Mouse (Mus musculus): ENCODE data around the gene Hdgfl2. TPM values are rescaled to one million over a fixed set of nuclear protein-coding genes. Genes with fewer than 3 reads are reported as not detected.
A peak's percentile ranks its signal among the peaks of the same experiment; 100 is the strongest.

The Hdgfl2 gene
- polyA plus RNA-seq, 2 experiments = 26.0 to 29.5 TPM

GRCm38 (mm10) chr17:56121826-56122225 lies 42.4 kb downstream of the Hdgfl2 start, which contains the start of gene Lrg1:
Gene Lrg1, minus strand, starts transcription at chr17:56122001.
- H3K27ac ChIP-seq = no peak within 1 kb of the TSS
- no peak for DNase-seq (ENCODE audit: low read depth in 3 of 3, low spot score in 3 of 3)

GRCm38 (mm10) chr17:56123161-56123560 lies 43.7 kb downstream of the Hdgfl2 start:
- Histone ChIP-seq H3K27me3 (ENCODE audit: control insufficient read depth, insufficient read depth, low read length) (peaks cover 40% of the 10 kb centered on the region), H3K4me1 (replicated peaks; ENCODE audit: control insufficient read depth in 2 of 2, insufficient read depth in 2 of 2, low read length in 1 of 2) (no peaks in the 10 kb centered on the region), H3K9me3 (ENCODE audit: control insufficient read depth, low read length) (peaks cover 4% of the 10 kb centered on the region; the same call in 1 of the 2 replicates), H3K4me2 (ENCODE audit: low read depth) (no peak overlapping the region), H3K4me3 (ENCODE audit: insufficient read depth in 1 of 2, low read depth in 2 of 2, low read length in 2 of 2) (no peak overlapping the region), H3K27ac (no peak overlapping the region), H3K36me3 (replicated peaks; ENCODE audit: control insufficient read depth, insufficient read depth, low read depth) (no peaks in the 10 kb centered on the region), H3K9ac (replicated peaks) (no peak overlapping the region)
- TF ChIP-seq EP300 (IDR thresholded peaks at IDR 0.05; ENCODE audit: low read depth) = no peak
- TF ChIP-seq CTCF (IDR thresholded peaks at IDR 0.05; ENCODE audit: low read depth) = no peak
- 78% methylated on average over 12 of the region's 12 CpGs for WGBS (ENCODE audit: insufficient replicate concordance)
- no peak for DNase-seq (ENCODE audit: low read depth in 3 of 3, low spot score in 3 of 3)
- ATAC-seq (ENCODE audit: insufficient read depth) = no peak

More at GRCm38 (mm10) chr17:56121826-56122225, 42.4 kb downstream of the Hdgfl2 start, which contains the start of gene Lrg1:
- WGBS (ENCODE audit: insufficient replicate concordance) = 28% methylated on average over 2 of the region's 2 CpGs
- Histone ChIP-seq H3K4me2 (ENCODE audit: low read depth) (no peak within 1 kb of the TSS), H3K4me3 (ENCODE audit: insufficient read depth in 1 of 2, low read depth in 2 of 2, low read length in 2 of 2) (no peak within 1 kb of the TSS), H3K9ac (replicated peaks) (no peak within 1 kb of the TSS), H3K36me3 (replicated peaks; ENCODE audit: control insufficient read depth, insufficient read depth, low read depth) (no peaks in the 10 kb centered on the region), H3K27me3 (ENCODE audit: control insufficient read depth, insufficient read depth, low read length) (peaks cover 40% of the 10 kb centered on the region), H3K9me3 (ENCODE audit: control insufficient read depth, low read length) (peaks cover 4% of the 10 kb centered on the region; the same call in 1 of the 2 replicates), H3K4me1 (replicated peaks; ENCODE audit: control insufficient read depth in 2 of 2, insufficient read depth in 2 of 2, low read length in 1 of 2) (no peaks in the 10 kb centered on the region)
- no peak for ATAC-seq (ENCODE audit: insufficient read depth)
- TF ChIP-seq EP300 (IDR thresholded peaks at IDR 0.05; ENCODE audit: low read depth) (no peak), CTCF (IDR thresholded peaks at IDR 0.05; ENCODE audit: low read depth) (no peak)

GRCm38 (mm10) chr17:56123681-56124340 lies 44.4 kb downstream of the Hdgfl2 start:
- Histone ChIP-seq H3K9me3 (ENCODE audit: control insufficient read depth, low read length) (peaks cover 4% of the 10 kb centered on the region; the same call in 1 of the 2 replicates), H3K27me3 (ENCODE audit: control insufficient read depth, insufficient read depth, low read length) (peaks cover 40% of the 10 kb centered on the region), H3K27ac (no peak overlapping the region), H3K4me2 (ENCODE audit: low read depth) (peak overlapping the region; percentile 51), H3K4me1 (replicated peaks; ENCODE audit: control insufficient read depth in 2 of 2, insufficient read depth in 2 of 2, low read length in 1 of 2) (no peaks in the 10 kb centered on the region), H3K4me3 (ENCODE audit: insufficient read depth in 1 of 2, low read depth in 2 of 2, low read length in 2 of 2) (no peak overlapping the region), H3K9ac (replicated peaks) (no peak overlapping the region), H3K36me3 (replicated peaks; ENCODE audit: control insufficient read depth, insufficient read depth, low read depth) (no peaks in the 10 kb centered on the region)
- 58% methylated on average over 59 of the region's 59 CpGs for WGBS (ENCODE audit: insufficient replicate concordance)
- ATAC-seq (ENCODE audit: insufficient read depth) (no peak), DNase-seq (ENCODE audit: low read depth in 3 of 3, low spot score in 3 of 3) (no peak)
- TF ChIP-seq EP300 (IDR thresholded peaks at IDR 0.05; ENCODE audit: low read depth) = no peak
- TF ChIP-seq CTCF (IDR thresholded peaks at IDR 0.05; ENCODE audit: low read depth) = no peak

- ATAC-seq (ENCODE audit: insufficient read depth) (no peak), DNase-seq (ENCODE audit: low read depth in 3 of 3, low spot score in 3 of 3) (peak in 1 of 3 experiments; percentile 31)
- Histone ChIP-seq H3K4me1 (replicated peaks; ENCODE audit: control insufficient read depth in 2 of 2, insufficient read depth in 2 of 2, low read length in 1 of 2) (no peaks in the 10 kb centered on the region), H3K4me2 (ENCODE audit: low read depth) (peak overlapping the region; percentile 51), H3K36me3 (replicated peaks; ENCODE audit: control insufficient read depth, insufficient read depth, low read depth) (no peaks in the 10 kb centered on the region), H3K9ac (replicated peaks) (no peak overlapping the region), H3K4me3 (ENCODE audit: insufficient read depth in 1 of 2, low read depth in 2 of 2, low read length in 2 of 2) (peak overlapping the region in 1 of 2 experiments; percentile 27; a peak in 2 of 4 replicates), H3K27ac (no peak overlapping the region), H3K9me3 (ENCODE audit: control insufficient read depth, low read length) (peaks cover 4% of the 10 kb centered on the region; the same call in 1 of the 2 replicates), H3K27me3 (ENCODE audit: control insufficient read depth, insufficient read depth, low read length) (peaks cover 32% of the 10 kb centered on the region)
- 38% methylated on average over 59 of the region's 59 CpGs for WGBS (ENCODE audit: insufficient replicate concordance)
- TF ChIP-seq CTCF (IDR thresholded peaks at IDR 0.05; ENCODE audit: low read depth) = peak; percentile 88
- no peak for TF ChIP-seq EP300 (IDR thresholded peaks at IDR 0.05; ENCODE audit: low read depth)
Measured at GRCm38 (mm10) chr17:56124377-56125275, 45.2 kb downstream of the Hdgfl2 start.

GRCm38 (mm10) chr17:56125276-56125630 lies 45.8 kb downstream of the Hdgfl2 start:
- Histone ChIP-seq H3K9me3 (ENCODE audit: control insufficient read depth, low read length) (peaks cover 4% of the 10 kb centered on the region; the same call in 1 of the 2 replicates), H3K36me3 (replicated peaks; ENCODE audit: control insufficient read depth, insufficient read depth, low read depth) (no peaks in the 10 kb centered on the region), H3K27me3 (ENCODE audit: control insufficient read depth, insufficient read depth, low read length) (peaks cover 25% of the 10 kb centered on the region), H3K27ac (no peak overlapping the region), H3K4me3 (ENCODE audit: insufficient read depth in 1 of 2, low read depth in 2 of 2, low read length in 2 of 2) (no peak overlapping the region), H3K4me2 (ENCODE audit: low read depth) (no peak overlapping the region), H3K4me1 (replicated peaks; ENCODE audit: control insufficient read depth in 2 of 2, insufficient read depth in 2 of 2, low read length in 1 of 2) (no peaks in the 10 kb centered on the region), H3K9ac (replicated peaks) (no peak overlapping the region)
- TF ChIP-seq CTCF (IDR thresholded peaks at IDR 0.05; ENCODE audit: low read depth) (no peak), EP300 (IDR thresholded peaks at IDR 0.05; ENCODE audit: low read depth) (no peak)
- ATAC-seq (ENCODE audit: insufficient read depth) (no peak), DNase-seq (ENCODE audit: low read depth in 3 of 3, low spot score in 3 of 3) (no peak)
- WGBS (ENCODE audit: insufficient replicate concordance) = 72% methylated on average over 4 of the region's 4 CpGs

All from liver, embryonic 14.5 days (tissue).